Mouse (Mus musculus) stomach, postnatal 0 days (tissue): Measurements from ENCODE around the gene Tex52. TPM values are rescaled to one million over a fixed set of nuclear protein-coding genes. Genes with fewer than 3 reads are reported as not detected.
A peak's percentile ranks its signal among the peaks of the same experiment; 100 is the strongest.

ENCODE experiments used
- ATAC-seq: fragments of 200-750 bp; cut with Nextera tagmentation; 2 replicates; pipeline ENCODE4 v1.8.0; 2017; ENCODE audit not compliant: low FRiP score, low TSS enrichment
- DNase-seq: peaks from one replicate; pipeline ENCODE4 v3.0.0-alpha.2; 2016; ENCODE audit warnings: low spot score
- H3K27ac ChIP-seq: fragments of 300-500 bp; sonication (generic); replicated peaks from 2 replicates; pipeline ENCODE4 v1.5.1; 2014; ENCODE audit warnings: mild to moderate bottlenecking, control low read depth
- H3K27me3 ChIP-seq: fragments of 300-500 bp; sonication (generic); 2 replicates; pipeline ENCODE4 v1.6.1; 2014; ENCODE audit warnings: low read length; ENCODE audit not compliant: control insufficient read depth, insufficient read depth
- H3K36me3 ChIP-seq: fragments of 300-500 bp; sonication (generic); 2 replicates; pipeline ENCODE4 v1.6.1; 2014; ENCODE audit warnings: low read length, mixed read lengths; ENCODE audit not compliant: control insufficient read depth, insufficient read depth
- H3K4me1 ChIP-seq: fragments of 300-500 bp; sonication (generic); replicated peaks from 2 replicates; pipeline ENCODE4 v1.6.1; 2014; ENCODE audit warnings: antibody characterized with exemption; ENCODE audit not compliant: control insufficient read depth, insufficient read depth
- H3K4me2 ChIP-seq: fragments of 300-500 bp; sonication (generic); replicated peaks from 2 replicates; pipeline ENCODE4 v1.6.1; 2014; ENCODE audit warnings: low read depth, mild to moderate bottlenecking, control low read depth, moderate library complexity
- H3K4me3 ChIP-seq: fragments of 300-500 bp; sonication (generic); 2 replicates; pipeline ENCODE4 v1.5.1; 2014; ENCODE audit warnings: low read depth, low read length, control low read depth
- H3K9ac ChIP-seq: fragments of 300-500 bp; sonication (generic); 2 replicates; pipeline ENCODE4 v1.6.1; 2014; ENCODE audit warnings: mild to moderate bottlenecking, low read length, control low read depth, mixed read lengths
- H3K9me3 ChIP-seq: fragments of 300-500 bp; sonication (generic); 2 replicates; pipeline ENCODE4 v1.6.1; 2016; ENCODE audit warnings: low read length; ENCODE audit not compliant: control insufficient read depth
- CTCF ChIP-seq: IDR thresholded peaks from 2 replicates; pipeline ENCODE4 v1.5.1; 2016; ENCODE audit warnings: antibody characterized with exemption, low read depth, mild to moderate bottlenecking, moderate library complexity
- EP300 ChIP-seq: optimal IDR thresholded peaks from 2 replicates; pipeline ENCODE3; 2016; ENCODE audit warnings: antibody characterized with exemption
- WGBS: fragments of 180-500 bp; shearing (Covaris S2); extraction: QIAGEN DNeasy Blood & Tissue Kit; methylation state at CpG from one replicate; pipeline ENCODE4 v1.1.7; 2014; 5-methylcytosine and 5-hydroxymethylcytosine counted together
- polyA plus RNA-seq: library from polyadenylated mRNA; unstranded; fragments of >200 nt; fragmentation: Nextera tagmentation; extraction: Ambion mirVana; gene quantifications from 2 replicates; pipeline ENCODE4 v1.2.1, GENCODE M21; 2015

The Tex52 gene
- polyA plus RNA-seq, 1 experiment from 2014 or later = 0.18 TPM

DNA sequence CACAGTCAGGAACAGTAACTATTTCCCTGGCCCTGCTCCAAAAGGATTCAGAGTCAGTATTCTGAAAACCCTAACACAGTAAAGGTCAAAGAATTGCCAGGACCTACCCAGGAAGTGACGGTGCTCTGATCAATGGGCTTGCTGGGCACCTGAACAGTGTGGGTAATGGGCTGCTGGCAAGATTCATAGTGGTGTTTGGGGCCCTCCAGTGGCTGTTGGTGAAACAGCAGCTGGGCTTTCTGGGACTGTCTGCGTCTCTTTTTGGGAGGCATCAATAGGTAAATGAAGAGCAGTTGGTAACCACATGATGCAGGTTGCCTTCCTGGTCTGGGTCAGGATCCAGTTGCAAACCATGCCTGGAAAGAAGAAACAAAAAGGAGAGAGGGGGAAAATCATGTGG is 16.3 kb upstream of the Tex52 start:
- DNase-seq = peak; percentile 58

DNA sequence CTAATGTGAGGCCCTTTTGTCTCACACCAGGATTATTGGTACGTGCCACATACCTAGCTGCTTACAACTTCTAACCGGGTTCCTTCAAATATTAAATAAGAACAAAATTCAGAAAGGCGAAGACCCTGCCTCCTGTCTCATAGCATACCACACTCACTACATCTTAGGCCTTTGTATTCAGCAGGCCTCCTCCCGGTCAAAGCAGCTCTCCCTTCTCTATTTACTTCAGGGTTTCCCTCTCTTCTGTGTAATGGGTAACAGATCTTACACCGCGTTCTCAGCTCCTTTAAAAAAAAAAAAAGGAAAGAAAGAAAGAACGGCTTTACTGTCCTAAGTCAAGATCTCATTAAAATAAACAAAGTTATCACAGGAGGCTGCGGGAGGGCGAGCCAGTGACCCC is 13.4 kb upstream of the Tex52 start:
- WGBS = 12% methylated on average over 9 of the region's 9 CpGs
- no peaks in the 10 kb centered on the region for H3K9me3 ChIP-seq
- H3K36me3 ChIP-seq = peaks cover 4% of the 10 kb centered on the region
- H3K4me2 ChIP-seq = peak overlapping the region; percentile 87
- TF ChIP-seq CTCF (no peak), EP300 (no peak)
- ATAC-seq (no peak), DNase-seq (no peak)
- peaks cover 2% of the 10 kb centered on the region; the same call in 1 of the 2 replicates for H3K4me1 ChIP-seq
- peak overlapping the region; percentile 89 for H3K4me3 ChIP-seq
- H3K27ac ChIP-seq = peak overlapping the region; percentile 97
- H3K9ac ChIP-seq = peak overlapping the region; percentile 91
- no peaks in the 10 kb centered on the region for H3K27me3 ChIP-seq

More for the DNA sequence above, 16.3 kb upstream of the Tex52 start:
- Histone ChIP-seq H3K9ac (no peak overlapping the region), H3K4me1 (peaks cover 2% of the 10 kb centered on the region; the same call in 1 of the 2 replicates), H3K9me3 (no peaks in the 10 kb centered on the region), H3K27me3 (no peaks in the 10 kb centered on the region), H3K4me3 (no peak overlapping the region), H3K4me2 (no peak overlapping the region), H3K27ac (no peak overlapping the region), H3K36me3 (peaks cover 4% of the 10 kb centered on the region)
- WGBS = 27% methylated on average over 2 of the region's 2 CpGs
- no peak for ATAC-seq
- peak; percentile 88 for TF ChIP-seq CTCF
- no peak for TF ChIP-seq EP300

DNA sequence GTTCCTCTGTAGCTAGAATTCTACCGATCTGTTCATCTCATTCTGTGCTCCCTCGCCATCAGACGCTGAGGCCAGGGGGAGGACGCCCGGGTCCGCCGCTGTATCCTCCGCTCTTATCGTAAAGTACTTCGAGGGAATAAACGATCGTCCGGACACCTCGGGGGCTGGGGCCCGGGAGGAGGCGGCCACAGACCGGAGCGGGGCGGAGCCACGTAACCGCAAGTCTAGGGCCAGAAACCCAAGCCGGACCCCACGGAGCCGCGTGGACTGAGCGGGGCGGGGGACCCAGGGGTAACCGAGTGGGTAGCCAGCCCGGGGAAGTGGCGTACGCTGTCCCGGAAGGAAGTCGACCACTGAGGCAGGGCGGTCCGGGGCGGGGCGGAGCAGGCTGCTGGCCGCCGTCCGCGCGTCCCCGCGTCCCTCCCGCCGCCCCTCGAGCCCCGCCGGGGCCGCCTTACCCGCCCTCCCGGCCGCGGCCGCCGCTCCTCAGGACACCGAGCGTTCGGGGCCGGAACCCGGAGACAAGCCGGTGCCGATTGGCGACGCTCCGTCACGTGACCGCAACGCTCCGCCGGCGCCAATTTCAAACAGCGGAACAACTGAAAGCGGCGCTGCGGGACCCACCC is 12.8 kb upstream of the Tex52 start, which contains the start of the genes Rhno1 and Foxm1:
Gene Rhno1 (minus strand): TSS at position 531 of the 626 bp plus-strand sequence.
Gene Foxm1 (plus strand): TSS at position 587 of the 626 bp plus-strand sequence.
- Histone ChIP-seq H3K4me1 (peaks cover 2% of the 10 kb centered on the region; the same call in 1 of the 2 replicates), H3K4me3 (peak within 1 kb of the TSS; percentile 89), H3K9me3 (no peaks in the 10 kb centered on the region), H3K27ac (peak within 1 kb of the TSS; percentile 97), H3K9ac (peak within 1 kb of the TSS; percentile 91), H3K4me2 (peak within 1 kb of the TSS; percentile 87), H3K36me3 (peaks cover 4% of the 10 kb centered on the region), H3K27me3 (no peaks in the 10 kb centered on the region)
- peak; percentile 87 for ATAC-seq
- 0% methylated on average over 44 of the region's 76 CpGs for WGBS
- DNase-seq = peak; percentile 87
- TF ChIP-seq EP300 = no peak
- no peak for TF ChIP-seq CTCF

- TF ChIP-seq CTCF = no peak
- ATAC-seq = no peak; the same call in 1 of the 2 replicates
- Histone ChIP-seq H3K9me3 (no peaks in the 10 kb centered on the region), H3K36me3 (peaks cover 2% of the 10 kb centered on the region), H3K4me1 (peaks cover 2% of the 10 kb centered on the region; the same call in 1 of the 2 replicates), H3K27ac (peak overlapping the region; percentile 97), H3K4me3 (peak overlapping the region; percentile 89), H3K4me2 (peak overlapping the region; percentile 87), H3K9ac (peak overlapping the region; percentile 91), H3K27me3 (no peaks in the 10 kb centered on the region)
- under 1% methylated on average over 30 of the region's 46 CpGs for WGBS
- DNase-seq = no peak
These were observed 12.0 kb upstream of the Tex52 start for GRCm38 (mm10) chr6:128363007-128363825.

- TF ChIP-seq EP300 = no peak
- no peak for TF ChIP-seq CTCF
- DNase-seq (no peak), ATAC-seq (no peak)
- Histone ChIP-seq H3K9ac (no peak overlapping the region), H3K27ac (no peak overlapping the region), H3K4me2 (no peak overlapping the region), H3K36me3 (peaks cover 4% of the 10 kb centered on the region; the same call in 1 of the 2 replicates), H3K27me3 (no peaks in the 10 kb centered on the region), H3K4me3 (no peak overlapping the region), H3K9me3 (no peaks in the 10 kb centered on the region), H3K4me1 (peaks cover 2% of the 10 kb centered on the region; the same call in 1 of the 2 replicates)
- 49% methylated on average over 6 of the region's 6 CpGs for WGBS
These were observed 10.5 kb upstream of the Tex52 start for GRCm38 (mm10) chr6:128364721-128365120.
